Comparison of ENCODE assay signal across 11 mouse cellular contexts in genomic region chr2:25183336-25183735, GRCm38 (mm10). TPM values are rescaled to one million over a fixed set of nuclear protein-coding genes. Genes with fewer than 3 reads are reported as not detected.
DNase-seq lines count a peak whose midpoint lies in the region; ATAC-seq and TF ChIP-seq lines count a peak whose summit lies in the region.
"Had no signal": no experiment of that assay in that cellular context is flagged by ENCODE, and none has a peak within 500 bp of the region (broad histone marks: within the 10 kb centered on the region; RNA-seq: fewer than 3 reads in every experiment).

No protein-coding gene starts in this region.

- peaks cover 22% of the 10 kb centered on the region for H3K4me1 ChIP-seq in kidney, embryonic 14.5 days (ENCODE audit: control insufficient read depth, insufficient read depth, low read length)
- H3K4me1 ChIP-seq in kidney, adult 2 months (ENCODE audit: control insufficient read depth, insufficient read depth, low read length): no peaks in the 10 kb centered on the region; the same call in 1 of the 2 replicates
- H3K4me1 ChIP-seq in embryonic facial prominence, embryonic 10.5 days: peaks cover 72% of the 10 kb centered on the region
- peaks cover 56% of the 10 kb centered on the region for H3K4me1 ChIP-seq in hindbrain, embryonic 12.5 days
- peaks cover 57% of the 10 kb centered on the region for H3K4me1 ChIP-seq in neural tube, embryonic 12.5 days

- intact Hi-C loops in left cerebral cortex, postnatal 10 days (cut with DNase I): no loop called here

- H3K4me2 ChIP-seq in kidney, embryonic 14.5 days (replicated peaks; ENCODE audit: low read depth, low read length): peak overlapping the region; percentile 89
- H3K4me2 ChIP-seq in hindbrain, embryonic 12.5 days (replicated peaks): peak overlapping the region; percentile 73
- H3K4me2 ChIP-seq in neural tube, embryonic 12.5 days (replicated peaks): peak overlapping the region; percentile 77

- DNase-seq in kidney, adult 2 months: no peak
- no peak for DNase-seq in embryonic facial prominence, embryonic 10.5 days (ENCODE audit: low spot score)
- DNase-seq in frontal cortex, postnatal 14 days (ENCODE audit: low spot score in 2 of 2): no peak
- no peak for DNase-seq in left cerebral cortex, postnatal 10 days (ENCODE audit: extremely low spot score in 1 of 2, low spot score in 2 of 2)
- DNase-seq in urinary bladder, postnatal 14 days (ENCODE audit: low spot score): no peak
- DNase-seq: right cerebral cortex, postnatal 25 days had no signal

- H3K27ac ChIP-seq in kidney, embryonic 14.5 days (ENCODE audit: low read depth, low read length): no peak overlapping the region
- H3K27ac ChIP-seq in kidney, adult 2 months (ENCODE audit: insufficient read depth, low read depth, low read length): no peak overlapping the region
- no peak overlapping the region for H3K27ac ChIP-seq in embryonic facial prominence, embryonic 10.5 days (replicated peaks)
- peak overlapping the region; percentile 96; the same call in 1 of the 2 replicates for H3K27ac ChIP-seq in hindbrain, embryonic 12.5 days
- no peak overlapping the region for H3K27ac ChIP-seq in neural tube, embryonic 12.5 days
- H3K27ac ChIP-seq: liver, embryonic 15.5 days had no signal

- H3K27me3 ChIP-seq in kidney, embryonic 14.5 days (ENCODE audit: control insufficient read depth, insufficient read depth, low read length): peaks cover 24% of the 10 kb centered on the region
- H3K27me3 ChIP-seq in kidney, adult 2 months (replicated peaks; ENCODE audit: control insufficient read depth, insufficient read depth, low read length): no peaks in the 10 kb centered on the region
- H3K27me3 ChIP-seq in embryonic facial prominence, embryonic 10.5 days (replicated peaks; ENCODE audit: low read depth, poor library complexity, severe bottlenecking): peaks cover 89% of the 10 kb centered on the region
- no peaks in the 10 kb centered on the region for H3K27me3 ChIP-seq in hindbrain, embryonic 12.5 days
- H3K27me3 ChIP-seq in neural tube, embryonic 12.5 days (replicated peaks): 0 out of 2 replicates have a peak, but pooled peaks cover 3% of the 10 kb centered on the region

- no peaks in the 10 kb centered on the region for H3K9me3 ChIP-seq in kidney, embryonic 14.5 days (ENCODE audit: control insufficient read depth, low read length)
- H3K9me3 ChIP-seq in embryonic facial prominence, embryonic 10.5 days: no peaks in the 10 kb centered on the region
- H3K9me3 ChIP-seq in hindbrain, embryonic 12.5 days (replicated peaks): no peaks in the 10 kb centered on the region
- no peaks in the 10 kb centered on the region for H3K9me3 ChIP-seq in neural tube, embryonic 12.5 days
- H3K9me3 ChIP-seq: liver, embryonic 15.5 days had no signal

- H3K36me3 ChIP-seq in kidney, embryonic 14.5 days (ENCODE audit: control insufficient read depth, insufficient read depth, low read length): no peaks in the 10 kb centered on the region
- no peaks in the 10 kb centered on the region for H3K36me3 ChIP-seq in kidney, adult 2 months (ENCODE audit: control insufficient read depth, insufficient read depth, low read length)
- peaks cover 8% of the 10 kb centered on the region for H3K36me3 ChIP-seq in embryonic facial prominence, embryonic 10.5 days (replicated peaks)
- no peaks in the 10 kb centered on the region for H3K36me3 ChIP-seq in hindbrain, embryonic 12.5 days
- peaks cover 8% of the 10 kb centered on the region; the same call in 1 of the 2 replicates for H3K36me3 ChIP-seq in neural tube, embryonic 12.5 days
- H3K36me3 ChIP-seq: liver, embryonic 15.5 days had no signal

- TF ChIP-seq CTCF in kidney, adult 2 months (conservative IDR thresholded peaks at IDR 0.05; ENCODE audit: insufficient read depth, insufficient read length, low read depth, low read length): no peak

- no peak for TF ChIP-seq POLR2A in kidney, adult 2 months (IDR thresholded peaks at IDR 0.05; ENCODE audit: low read depth, low read length)

- peak overlapping the region; percentile 67; the same call in 1 of the 2 replicates for H3K4me3 ChIP-seq in kidney, embryonic 14.5 days (ENCODE audit: low read length)
- H3K4me3 ChIP-seq in kidney, adult 2 months (ENCODE audit: insufficient read depth, low read depth, low read length): no peak overlapping the region
- H3K4me3 ChIP-seq in embryonic facial prominence, embryonic 10.5 days: peak overlapping the region; percentile 66
- H3K4me3 ChIP-seq in hindbrain, embryonic 12.5 days: peak overlapping the region; percentile 74
- H3K4me3 ChIP-seq in neural tube, embryonic 12.5 days: peak overlapping the region; percentile 82

- no peak for ATAC-seq in kidney, embryonic 14.5 days (ENCODE audit: low FRiP score, low TSS enrichment)
- ATAC-seq in hindbrain, embryonic 12.5 days (ENCODE audit: low FRiP score): no peak
- no peak for ATAC-seq in neural tube, embryonic 12.5 days (ENCODE audit: low FRiP score, low read depth)

- WGBS in kidney, embryonic 14.5 days: 50% methylated on average over 2 of the region's 2 CpGs
- 71% methylated on average over 2 of the region's 2 CpGs for WGBS in kidney, adult 2 months
- 63% methylated on average over 2 of the region's 2 CpGs for WGBS in embryonic facial prominence, embryonic 10.5 days
- whole genome bisulfite sequencing in hindbrain, embryonic 12.5 days: 60% methylated on average over 2 of the region's 2 CpGs
- 44% methylated on average over 2 of the region's 2 CpGs for WGBS in neural tube, embryonic 12.5 days

- H3K9ac ChIP-seq in kidney, embryonic 14.5 days (ENCODE audit: low read depth, low read length): no peak overlapping the region
- no peak overlapping the region; the same call in 1 of the 2 replicates for H3K9ac ChIP-seq in hindbrain, embryonic 12.5 days
- 0 out of 2 replicates have a peak overlapping the region, but pooled peaks have one; percentile 92 for H3K9ac ChIP-seq in neural tube, embryonic 12.5 days
- H3K9ac ChIP-seq: liver, embryonic 15.5 days had no signal

RNA-seq across cellular contexts. Expression of gene Nrarp, which starts 2.8 kb away (rescaled TPM):
- polyA plus RNA-seq in kidney, embryonic 14.5 days (2014; fragmentation: Nextera tagmentation; extraction: Ambion mirVana): 8.7 and 21.0 TPM in 2 replicates
- polyA plus RNA-seq in kidney, adult 2 months (2012; rRNA removed): 5.7 and 7.8 TPM in 2 replicates
- polyA plus RNA-seq in embryonic facial prominence, embryonic 10.5 days (2016; fragmentation: Nextera tagmentation; extraction: Ambion mirVana): 19.8 and 26.6 TPM in 2 replicates
- 70.9 and 76.4 TPM in 2 replicates for polyA plus RNA-seq in hindbrain, embryonic 12.5 days (2016; fragmentation: Nextera tagmentation; extraction: Ambion mirVana)
- polyA plus RNA-seq in neural tube, embryonic 12.5 days (2016; fragmentation: Nextera tagmentation; extraction: Ambion mirVana): 96.8 and 97.4 TPM in 2 replicates
- total RNA-seq in left cerebral cortex, postnatal 10 days (2021): 10 to 100 TPM; 34.5 to 41.9 TPM

RNA-seq across cellular contexts. Expression of gene Tor4a, which starts 13.3 kb away (rescaled TPM):
- polyA plus RNA-seq in kidney, embryonic 14.5 days (2014; fragmentation: Nextera tagmentation; extraction: Ambion mirVana): 6.8 and 11.3 TPM in 2 replicates
- polyA plus RNA-seq in kidney, adult 2 months (2012; rRNA removed): 21.8 and 26.9 TPM in 2 replicates
- 2.2 and 2.4 TPM in 2 replicates for polyA plus RNA-seq in embryonic facial prominence, embryonic 10.5 days (2016; fragmentation: Nextera tagmentation; extraction: Ambion mirVana)
- 1.8 and 2.4 TPM in 2 replicates for polyA plus RNA-seq in hindbrain, embryonic 12.5 days (2016; fragmentation: Nextera tagmentation; extraction: Ambion mirVana)
- 1.5 and 1.8 TPM in 2 replicates for polyA plus RNA-seq in neural tube, embryonic 12.5 days (2016; fragmentation: Nextera tagmentation; extraction: Ambion mirVana)
- 1 to 10 TPM; 1.8 to 1.9 TPM for total RNA-seq in left cerebral cortex, postnatal 10 days (2021)

RNA-seq across cellular contexts. Expression of gene Nelfb, which starts 28.0 kb away (rescaled TPM):
- 72.7 and 101 TPM in 2 replicates for polyA plus RNA-seq in kidney, embryonic 14.5 days (2014; fragmentation: Nextera tagmentation; extraction: Ambion mirVana)
- 62.6 and 70.5 TPM in 2 replicates for polyA plus RNA-seq in kidney, adult 2 months (2012; rRNA removed)
- polyA plus RNA-seq in embryonic facial prominence, embryonic 10.5 days (2016; fragmentation: Nextera tagmentation; extraction: Ambion mirVana): 124 and 125 TPM in 2 replicates
- 107 and 117 TPM in 2 replicates for polyA plus RNA-seq in hindbrain, embryonic 12.5 days (2016; fragmentation: Nextera tagmentation; extraction: Ambion mirVana)
- 104 and 106 TPM in 2 replicates for polyA plus RNA-seq in neural tube, embryonic 12.5 days (2016; fragmentation: Nextera tagmentation; extraction: Ambion mirVana)
- total RNA-seq in left cerebral cortex, postnatal 10 days (2021): 10 to 100 TPM; 51.1 to 56.9 TPM

RNA-seq across cellular contexts. Expression of gene Stpg3, which starts 31.1 kb away (rescaled TPM):
- 0.49 and 0.54 TPM in 2 replicates for polyA plus RNA-seq in kidney, embryonic 14.5 days (2014; fragmentation: Nextera tagmentation; extraction: Ambion mirVana)
- polyA plus RNA-seq in kidney, adult 2 months (2012; rRNA removed): 0.42 and 0.68 TPM in 2 replicates
- polyA plus RNA-seq in embryonic facial prominence, embryonic 10.5 days (2016; fragmentation: Nextera tagmentation; extraction: Ambion mirVana): not detected in 2 replicates
- not detected in 2 replicates for polyA plus RNA-seq in hindbrain, embryonic 12.5 days (2016; fragmentation: Nextera tagmentation; extraction: Ambion mirVana)
- not detected in 2 replicates for polyA plus RNA-seq in neural tube, embryonic 12.5 days (2016; fragmentation: Nextera tagmentation; extraction: Ambion mirVana)
- not detected for total RNA-seq in left cerebral cortex, postnatal 10 days (2021)
- total RNA-seq: hematopoietic stem cell, adult 5-6 weeks had no signal
- polyA plus RNA-seq: liver, embryonic 15.5 days had no signal

RNA-seq across cellular contexts. Expression of gene Fam166a, which starts 35.2 kb away (rescaled TPM):
- 0.55 TPM in 1 of 2 replicates, not detected in the other for polyA plus RNA-seq in kidney, embryonic 14.5 days (2014; fragmentation: Nextera tagmentation; extraction: Ambion mirVana)
- polyA plus RNA-seq in kidney, adult 2 months (2012; rRNA removed): 0.55 and 0.58 TPM in 2 replicates
- polyA plus RNA-seq in embryonic facial prominence, embryonic 10.5 days (2016; fragmentation: Nextera tagmentation; extraction: Ambion mirVana): 0.74 and 1.4 TPM in 2 replicates
- 0.19 TPM in 1 of 2 replicates, not detected in the other for polyA plus RNA-seq in hindbrain, embryonic 12.5 days (2016; fragmentation: Nextera tagmentation; extraction: Ambion mirVana)
- polyA plus RNA-seq in neural tube, embryonic 12.5 days (2016; fragmentation: Nextera tagmentation; extraction: Ambion mirVana): not detected in 2 replicates
- total RNA-seq in left cerebral cortex, postnatal 10 days (2021): not detected
- total RNA-seq: hematopoietic stem cell, adult 5-6 weeks had no signal
